Mouse (Mus musculus) megakaryocyte, embryonic 14.5 days (primary cell): ENCODE results near the gene Ncoa7. TPM values are rescaled to one million over a fixed set of nuclear protein-coding genes. Genes with fewer than 3 reads are reported as not detected.
"Not testable (repeated sequence)": the region's sequence is repeated elsewhere in the genome, so short reads cannot be mapped to it uniquely, and the experiment has no call there.

Source experiments
- H3K27me3 ChIP-seq: replicated peaks from 2 replicates; pipeline ENCODE3; 2012; ENCODE audit warnings: inconsistent platforms
- H3K36me3 ChIP-seq: replicated peaks from 2 replicates; pipeline ENCODE3; 2012; ENCODE audit warnings: low read length, inconsistent platforms, mixed read lengths
- H3K4me1 ChIP-seq: 2 replicates; pipeline ENCODE4 v1.6.1; 2012; ENCODE audit warnings: inconsistent platforms
- H3K4me3 ChIP-seq: replicated peaks from 2 replicates; pipeline ENCODE3; 2012; ENCODE audit warnings: moderate library complexity, mild to moderate bottlenecking, inconsistent platforms
- H3K9me3 ChIP-seq: 2 replicates; pipeline ENCODE4 v1.6.1; 2012; ENCODE audit warnings: inconsistent platforms
- FLI1 ChIP-seq: IDR thresholded peaks from 2 replicates; pipeline ENCODE4 v1.6.1; 2012; ENCODE audit warnings: low read length, inconsistent platforms, mixed read lengths
- GATA1 ChIP-seq: IDR thresholded peaks from 3 replicates; pipeline ENCODE4 v1.6.1; 2012; ENCODE audit warnings: mixed read lengths, low read length, inconsistent platforms, borderline replicate concordance
- polyA plus RNA-seq: library from polyadenylated mRNA; stranded (reverse); fragments of >175 nt; gene quantifications from 2 replicates; pipeline ENCODE4 v1.2.3, GENCODE M21; 2012; ENCODE audit warnings: low replicate concordance; ENCODE audit not compliant: insufficient read depth

Gene Ncoa7
- polyA plus RNA-seq, 1 experiment = 2.1 TPM

- TF ChIP-seq FLI1 (no peak), GATA1 (no peak)
- H3K4me1 ChIP-seq = peaks cover 1% of the 10 kb centered on the region; the same call in 1 of the 2 replicates
- H3K36me3 ChIP-seq = peaks cover 30% of the 10 kb centered on the region
- H3K27me3 ChIP-seq = no peaks in the 10 kb centered on the region
- no peak overlapping the region for H3K4me3 ChIP-seq
- no peaks in the 10 kb centered on the region for H3K9me3 ChIP-seq
These were observed 119.7 kb downstream of the Ncoa7 start for GRCm38 (mm10) chr10:30683449-30683848.

GRCm38 (mm10) chr10:30679756-30680155 is 123.4 kb downstream of the Ncoa7 start:
- Histone ChIP-seq H3K4me3 (no peak overlapping the region), H3K36me3 (peaks cover 14% of the 10 kb centered on the region), H3K9me3 (no peaks in the 10 kb centered on the region), H3K27me3 (no peaks in the 10 kb centered on the region), H3K4me1 (peaks cover 6% of the 10 kb centered on the region; the same call in 1 of the 2 replicates)
- TF ChIP-seq FLI1 (no peak), GATA1 (no peak)

- Histone ChIP-seq H3K36me3 (peaks cover 7% of the 10 kb centered on the region), H3K4me1 (peaks cover 12% of the 10 kb centered on the region; the same call in 1 of the 2 replicates), H3K4me3 (no peak overlapping the region), H3K27me3 (no peaks in the 10 kb centered on the region), H3K9me3 (no peaks in the 10 kb centered on the region)
- TF ChIP-seq GATA1 (no peak), FLI1 (no peak)
These were observed 125.1 kb downstream of the Ncoa7 start for GRCm38 (mm10) chr10:30678051-30678450.

- TF ChIP-seq FLI1 (no peak), GATA1 (no peak)
- Histone ChIP-seq H3K4me1 (peaks cover 13% of the 10 kb centered on the region; the same call in 1 of the 2 replicates), H3K36me3 (peaks cover 15% of the 10 kb centered on the region), H3K4me3 (no peak overlapping the region), H3K9me3 (no peaks in the 10 kb centered on the region), H3K27me3 (no peaks in the 10 kb centered on the region)
These were observed 128.3 kb downstream of the Ncoa7 start for GRCm38 (mm10) chr10:30674825-30675224.

- Histone ChIP-seq H3K4me3 (no peak overlapping the region), H3K27me3 (no peaks in the 10 kb centered on the region), H3K4me1 (peaks cover 4% of the 10 kb centered on the region; the same call in 1 of the 2 replicates), H3K36me3 (peaks cover 16% of the 10 kb centered on the region), H3K9me3 (no peaks in the 10 kb centered on the region)
- TF ChIP-seq GATA1 (no peak), FLI1 (no peak)
These were observed 136.5 kb downstream of the Ncoa7 start for GRCm38 (mm10) chr10:30666580-30666979.

- H3K36me3 ChIP-seq = peaks cover 40% of the 10 kb centered on the region
- TF ChIP-seq GATA1 (no peak), FLI1 (no peak)
- H3K4me3 ChIP-seq = peak overlapping the region; percentile 23
- no peaks in the 10 kb centered on the region for H3K9me3 ChIP-seq
- H3K4me1 ChIP-seq = peaks cover 26% of the 10 kb centered on the region
- H3K27me3 ChIP-seq = no peaks in the 10 kb centered on the region
These were observed 142.4 kb downstream of the Ncoa7 start for GRCm38 (mm10) chr10:30660564-30661328.

DNA sequence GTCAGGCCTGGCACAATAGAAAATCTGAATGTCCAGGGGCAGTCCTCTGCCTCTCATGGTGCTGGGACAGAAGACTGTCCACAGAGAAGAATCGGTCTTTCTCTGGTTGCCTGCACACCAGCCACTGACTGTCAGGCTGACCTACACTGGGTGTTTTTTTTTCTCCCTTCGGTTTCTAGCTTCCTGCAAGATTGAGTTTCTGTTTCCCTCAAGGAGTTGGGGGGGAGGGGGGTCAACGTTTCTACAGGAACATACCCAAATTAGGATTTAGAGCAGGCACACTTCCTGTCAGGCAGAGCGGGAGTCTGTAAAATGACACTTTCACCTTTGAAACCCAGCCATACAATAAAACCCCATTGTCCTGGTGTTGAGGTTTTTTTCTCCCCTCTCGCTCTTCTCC is 147.5 kb downstream of the Ncoa7 start:
- peaks cover 38% of the 10 kb centered on the region for H3K4me1 ChIP-seq
- no peaks in the 10 kb centered on the region for H3K9me3 ChIP-seq
- no peaks in the 10 kb centered on the region for H3K27me3 ChIP-seq
- peaks cover 58% of the 10 kb centered on the region for H3K36me3 ChIP-seq
- H3K4me3 ChIP-seq = peak overlapping the region; percentile 89
- TF ChIP-seq GATA1 (no peak), FLI1 (no peak)

- no peak overlapping the region for H3K4me3 ChIP-seq
- no peak for TF ChIP-seq GATA1
- TF ChIP-seq FLI1 = no peak
- peaks cover 70% of the 10 kb centered on the region for H3K36me3 ChIP-seq
- no peaks in the 10 kb centered on the region for H3K9me3 ChIP-seq
- H3K4me1 ChIP-seq = no peaks in the 10 kb centered on the region
- H3K27me3 ChIP-seq = no peaks in the 10 kb centered on the region
These were observed 155.4 kb downstream of the Ncoa7 start for GRCm38 (mm10) chr10:30647681-30648080.

- Histone ChIP-seq H3K27me3 (no peaks in the 10 kb centered on the region), H3K4me3 (no peak overlapping the region), H3K9me3 (no peaks in the 10 kb centered on the region), H3K4me1 (peaks cover 35% of the 10 kb centered on the region), H3K36me3 (no peaks in the 10 kb centered on the region)
- TF ChIP-seq GATA1 = no peak
- no peak for TF ChIP-seq FLI1
These were observed 164.9 kb downstream of the Ncoa7 start for GRCm38 (mm10) chr10:30638216-30638615.

- H3K27me3 ChIP-seq, H3K9me3 ChIP-seq, H3K4me3 ChIP-seq, H3K36me3 ChIP-seq: not testable (repeated sequence)
- H3K4me1 ChIP-seq = peaks cover 44% of the 10 kb centered on the region
These were observed 166.5 kb downstream of the Ncoa7 start for GRCm38 (mm10) chr10:30636474-30637154.
